Mouse (Mus musculus): Measurements from ENCODE around the gene Sla2. TPM values are rescaled to one million over a fixed set of nuclear protein-coding genes. Genes with fewer than 3 reads are reported as not detected.
"Not testable (repeated sequence)": the region's sequence is repeated elsewhere in the genome, so short reads cannot be mapped to it uniquely, and the experiment has no call there.

Gene Sla2
- polyA plus RNA-seq, 1 experiment: 0.03 TPM

- TF ChIP-seq CTCF (IDR thresholded peaks at IDR 0.05; ENCODE audit: borderline replicate concordance, extremely low read depth, insufficient read depth, insufficient read length) (no peak), POLR2A (IDR thresholded peaks at IDR 0.05; ENCODE audit: borderline replicate concordance, extremely low read depth, insufficient read depth, insufficient read length, poor library complexity, severe bottlenecking) (no peak)
- DNase-seq (ENCODE audit: low read depth): no peak
Measured at GRCm38 (mm10) chr2:156918562-156918961, 31.6 kb upstream of the Sla2 start.

- no peak for TF ChIP-seq CTCF (IDR thresholded peaks at IDR 0.05; ENCODE audit: borderline replicate concordance, extremely low read depth, insufficient read depth, insufficient read length)
- no peak for TF ChIP-seq POLR2A (IDR thresholded peaks at IDR 0.05; ENCODE audit: borderline replicate concordance, extremely low read depth, insufficient read depth, insufficient read length, poor library complexity, severe bottlenecking)
- no peak for DNase-seq (ENCODE audit: low read depth)
Measured at GRCm38 (mm10) chr2:156916419-156917125, 29.6 kb upstream of the Sla2 start.

- no peak for TF ChIP-seq CTCF (IDR thresholded peaks at IDR 0.05; ENCODE audit: borderline replicate concordance, extremely low read depth, insufficient read depth, insufficient read length)
- TF ChIP-seq POLR2A (IDR thresholded peaks at IDR 0.05; ENCODE audit: borderline replicate concordance, extremely low read depth, insufficient read depth, insufficient read length, poor library complexity, severe bottlenecking): no peak
- DNase-seq (ENCODE audit: low read depth): peak; percentile 39
Measured at GRCm38 (mm10) chr2:156915559-156915958, 28.6 kb upstream of the Sla2 start.

- peak; percentile 69 for DNase-seq (ENCODE audit: low read depth)
- TF ChIP-seq CTCF (IDR thresholded peaks at IDR 0.05; ENCODE audit: borderline replicate concordance, extremely low read depth, insufficient read depth, insufficient read length): no peak
- no peak for TF ChIP-seq POLR2A (IDR thresholded peaks at IDR 0.05; ENCODE audit: borderline replicate concordance, extremely low read depth, insufficient read depth, insufficient read length, poor library complexity, severe bottlenecking)
Measured at GRCm38 (mm10) chr2:156913191-156913590, 26.2 kb upstream of the Sla2 start.

GRCm38 (mm10) chr2:156905931-156906330, 18.9 kb upstream of the Sla2 start:
- not testable (repeated sequence) for DNase-seq (ENCODE audit: low read depth)

- DNase-seq (ENCODE audit: low read depth): peak; percentile 76
- TF ChIP-seq CTCF (IDR thresholded peaks at IDR 0.05; ENCODE audit: borderline replicate concordance, extremely low read depth, insufficient read depth, insufficient read length): peak; percentile 68; the same call in 1 of the 2 replicates
- TF ChIP-seq POLR2A (IDR thresholded peaks at IDR 0.05; ENCODE audit: borderline replicate concordance, extremely low read depth, insufficient read depth, insufficient read length, poor library complexity, severe bottlenecking): no peak
Measured at GRCm38 (mm10) chr2:156904976-156905717, 18.2 kb upstream of the Sla2 start.

GRCm38 (mm10) chr2:156903367-156903766, 16.4 kb upstream of the Sla2 start:
- no peak for DNase-seq (ENCODE audit: low read depth)
- TF ChIP-seq CTCF (IDR thresholded peaks at IDR 0.05; ENCODE audit: borderline replicate concordance, extremely low read depth, insufficient read depth, insufficient read length): no peak
- no peak for TF ChIP-seq POLR2A (IDR thresholded peaks at IDR 0.05; ENCODE audit: borderline replicate concordance, extremely low read depth, insufficient read depth, insufficient read length, poor library complexity, severe bottlenecking)

- not testable (repeated sequence) for DNase-seq (ENCODE audit: low read depth)
Measured at GRCm38 (mm10) chr2:156902411-156902810, 15.4 kb upstream of the Sla2 start.

- TF ChIP-seq CTCF (IDR thresholded peaks at IDR 0.05; ENCODE audit: borderline replicate concordance, extremely low read depth, insufficient read depth, insufficient read length): no peak
- TF ChIP-seq POLR2A (IDR thresholded peaks at IDR 0.05; ENCODE audit: borderline replicate concordance, extremely low read depth, insufficient read depth, insufficient read length, poor library complexity, severe bottlenecking): no peak
- DNase-seq (ENCODE audit: low read depth): no peak
Measured at GRCm38 (mm10) chr2:156901883-156902282, 14.9 kb upstream of the Sla2 start.

GRCm38 (mm10) chr2:156901344-156901743, 14.4 kb upstream of the Sla2 start:
- TF ChIP-seq CTCF (IDR thresholded peaks at IDR 0.05; ENCODE audit: borderline replicate concordance, extremely low read depth, insufficient read depth, insufficient read length) (no peak), POLR2A (IDR thresholded peaks at IDR 0.05; ENCODE audit: borderline replicate concordance, extremely low read depth, insufficient read depth, insufficient read length, poor library complexity, severe bottlenecking) (no peak)
- no peak for DNase-seq (ENCODE audit: low read depth)

- DNase-seq (ENCODE audit: low read depth): no peak
- no peak for TF ChIP-seq CTCF (IDR thresholded peaks at IDR 0.05; ENCODE audit: borderline replicate concordance, extremely low read depth, insufficient read depth, insufficient read length)
- no peak for TF ChIP-seq POLR2A (IDR thresholded peaks at IDR 0.05; ENCODE audit: borderline replicate concordance, extremely low read depth, insufficient read depth, insufficient read length, poor library complexity, severe bottlenecking)
Measured at GRCm38 (mm10) chr2:156899184-156899583, 12.2 kb upstream of the Sla2 start.

- DNase-seq (ENCODE audit: low read depth): no peak
- TF ChIP-seq CTCF (IDR thresholded peaks at IDR 0.05; ENCODE audit: borderline replicate concordance, extremely low read depth, insufficient read depth, insufficient read length): no peak
- no peak for TF ChIP-seq POLR2A (IDR thresholded peaks at IDR 0.05; ENCODE audit: borderline replicate concordance, extremely low read depth, insufficient read depth, insufficient read length, poor library complexity, severe bottlenecking)
Measured at GRCm38 (mm10) chr2:156898374-156898773, 11.4 kb upstream of the Sla2 start.
